ENCODE assay signal across 1 mouse cellular context in the genomic region with DNA sequence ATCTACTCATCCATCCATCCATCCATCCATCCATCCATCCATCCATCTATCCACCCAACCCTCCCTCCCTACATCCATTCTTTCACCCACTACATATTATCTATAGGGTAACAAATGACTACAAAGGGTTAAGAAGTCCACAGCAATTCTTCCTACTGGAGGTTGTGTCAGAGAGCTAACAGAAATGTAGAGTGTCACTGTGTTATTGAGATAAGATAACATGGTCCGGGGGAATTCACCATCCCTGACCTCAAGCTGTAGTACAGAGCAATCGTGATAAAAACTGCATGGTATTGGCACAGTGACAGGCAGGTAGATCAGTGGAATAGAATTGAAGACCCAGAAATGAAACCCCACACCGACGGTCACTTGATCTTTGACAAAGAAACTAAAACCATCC.
TF ChIP-seq lines count a peak whose summit lies in the region.

No protein-coding gene starts in this region.

TF ChIP-seq in MEL, 35 proteins besides CTCF, POLR2A, EP300 and RAD21 (continued from another document):
- TF ChIP-seq JUND (IDR thresholded peaks at IDR 0.05; ENCODE audit: low read depth, low read length) (0 out of 2 replicates have a peak, but pooled peaks have one; percentile 63), GATA1 (IDR thresholded peaks at IDR 0.05; ENCODE audit: low read depth, low read length) (peak; percentile 98), CHD2 (IDR thresholded peaks at IDR 0.05; ENCODE audit: low read length) (peak; percentile 11; the same call in 1 of the 2 replicates), ETS1 (IDR thresholded peaks at IDR 0.05; ENCODE audit: low read depth, low read length) (peak; percentile 96), MAZ (IDR thresholded peaks at IDR 0.05; ENCODE audit: low read depth, low read length) (0 out of 2 replicates have a peak, but pooled peaks have one; percentile 4), ZKSCAN1 (IDR thresholded peaks at IDR 0.05; ENCODE audit: low read depth, low read length) (no peak), SMC3 (IDR thresholded peaks at IDR 0.05; ENCODE audit: low read depth, low read length) (no peak), HCFC1 (IDR thresholded peaks at IDR 0.05; ENCODE audit: low read depth, low read length) (no peak), ZMIZ1 (IDR thresholded peaks at IDR 0.05; ENCODE audit: low read depth, low read length) (no peak), TBP (IDR thresholded peaks at IDR 0.05; ENCODE audit: low read depth, low read length) (no peak), USF1 (IDR thresholded peaks at IDR 0.05; ENCODE audit: low read depth, low read length) (no peak), ELF1 (IDR thresholded peaks at IDR 0.05; ENCODE audit: low read depth, low read length) (no peak), MEF2A (IDR thresholded peaks at IDR 0.05; ENCODE audit: extremely low read depth, insufficient replicate concordance, low read depth, low read length, poor library complexity, severe bottlenecking) (no peak), CHD1 (IDR thresholded peaks at IDR 0.05; ENCODE audit: low read depth, low read length) (no peak), TCF12 (IDR thresholded peaks at IDR 0.05; ENCODE audit: low read depth, low read length) (peak; percentile 97), MAX (IDR thresholded peaks at IDR 0.05; ENCODE audit: low read length) (no peak), MAFK (IDR thresholded peaks at IDR 0.05; ENCODE audit: borderline replicate concordance, low read depth, low read length) (peak; percentile 34; the same call in 1 of the 2 replicates), MYC (IDR thresholded peaks at IDR 0.05; ENCODE audit: low read depth, low read length) (peak; percentile 54; the same call in 1 of the 2 replicates)
